16 mouse cellular contexts compared by ENCODE assay signal in the genomic region with DNA sequence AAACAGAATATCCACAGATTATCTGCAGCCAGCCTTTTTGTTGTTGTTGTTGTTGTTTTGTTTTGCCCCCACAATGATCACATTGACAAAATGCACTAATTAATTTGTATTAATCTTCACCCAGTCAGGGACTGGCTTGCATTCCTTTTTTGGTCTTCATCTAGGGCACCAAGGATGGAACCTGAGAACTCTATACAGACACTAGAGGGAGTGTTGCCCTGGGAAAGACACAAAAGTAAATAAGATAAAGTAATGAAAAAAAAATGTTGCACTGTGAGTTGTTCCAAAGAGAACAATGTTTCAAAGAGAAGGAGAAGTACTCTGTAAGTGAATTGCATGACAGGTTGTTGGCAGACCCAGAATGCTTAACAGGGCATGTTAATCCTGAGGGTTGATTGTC. TPM values are rescaled to one million over a fixed set of nuclear protein-coding genes. Genes with fewer than 3 reads are reported as not detected.
"Had no signal": no experiment of that assay in that cellular context is flagged by ENCODE, and none has a peak within 500 bp of the region (broad histone marks: within the 10 kb centered on the region; RNA-seq: fewer than 3 reads in every experiment).

No protein-coding gene starts in this region.

- H3K27ac ChIP-seq: limb, embryonic 13.5 days; liver, embryonic 14.5 days; midbrain, embryonic 12.5 days; neural tube, embryonic 13.5 days had no signal

- H3K4me3 ChIP-seq: limb, embryonic 13.5 days; midbrain, embryonic 12.5 days; neural tube, embryonic 13.5 days had no signal

- H3K27me3 ChIP-seq: midbrain, embryonic 12.5 days; neural tube, embryonic 13.5 days had no signal

- H3K4me2 ChIP-seq: limb, embryonic 13.5 days; midbrain, embryonic 12.5 days; neural tube, embryonic 13.5 days had no signal

- H3K36me3 ChIP-seq: limb, embryonic 13.5 days; neural tube, embryonic 13.5 days had no signal

- DNase-seq: kidney, adult 9 months; kidney, postnatal 10 days; kidney, postnatal 4 days; left cerebral cortex, postnatal 4 days; lung, adult 18-20 months; retina, postnatal 1 day; right cerebral cortex, postnatal 4 days; spleen, adult 18-20 months; thymus, adult 2 months; thymus, postnatal 25 days had no signal

- H3K9ac ChIP-seq: limb, embryonic 13.5 days; liver, embryonic 14.5 days; midbrain, embryonic 12.5 days; neural tube, embryonic 13.5 days had no signal

- H3K4me1 ChIP-seq: midbrain, embryonic 12.5 days had no signal

RNA-seq across cellular contexts. Expression of a gene that starts 9.6 kb away (rescaled TPM):
- total RNA-seq: megakaryocyte-erythroid progenitor cell, adult 5-6 weeks had no signal
- polyA plus RNA-seq: urinary bladder, adult 2 months had no signal
